Mouse (Mus musculus) CH12.LX (cell line): ENCODE data around the gene Prune2. TPM values are rescaled to one million over a fixed set of nuclear protein-coding genes. Genes with fewer than 3 reads are reported as not detected.

ENCODE experiments used
- DNase-seq: peaks from one replicate; pipeline ENCODE4 v3.0.0-alpha.2; 2013; ENCODE audit errors: extremely low read depth
- H3K27ac ChIP-seq: 2 replicates; pipeline ENCODE4 v1.5.1; 2012; ENCODE audit warnings: low read depth, mild to moderate bottlenecking, control low read depth, moderate library complexity; ENCODE audit not compliant: insufficient read depth
- H3K27me3 ChIP-seq: replicated peaks from 2 replicates; pipeline ENCODE3; 2012; ENCODE audit warnings: inconsistent platforms
- H3K36me3 ChIP-seq, 2 experiments: replicated peaks in 1 of 2; 2 replicates each; pipeline versions ENCODE3 to v1.6.1; 2012; ENCODE audit warnings: inconsistent platforms in 1 of 2, low read length in 1 of 2, mild to moderate bottlenecking in 1 of 2, mixed read lengths in 1 of 2, moderate library complexity in 1 of 2; ENCODE audit not compliant: control insufficient read depth in 1 of 2, insufficient read depth in 1 of 2
- H3K4me1 ChIP-seq, 2 experiments: 2 replicates each; pipeline ENCODE4 v1.6.1; 2012; ENCODE audit warnings: inconsistent platforms in 1 of 2, moderate library complexity in 1 of 2; ENCODE audit not compliant: insufficient read depth in 2 of 2, control insufficient read depth in 1 of 2
- H3K4me2 ChIP-seq: 2 replicates; pipeline ENCODE4 v1.6.1; 2012; ENCODE audit warnings: low read depth, mild to moderate bottlenecking, control low read depth; ENCODE audit not compliant: poor library complexity, insufficient read depth, severe bottlenecking
- H3K4me3 ChIP-seq, 3 experiments: fragments of 150-350 bp in 1 of 3; sonication (generic) in 1 of 3; replicated peaks in 1 of 3; 2 replicates each; pipeline versions ENCODE3 to v1.5.1; 2011 to 2012; ENCODE audit warnings: low read depth in 2 of 3, low read length in 2 of 3, mild to moderate bottlenecking in 2 of 3, moderate library complexity in 2 of 3, control low read depth in 1 of 3, improper control_type of control experiment in 1 of 3, inconsistent platforms in 1 of 3, mixed read lengths in 1 of 3; ENCODE audit not compliant: poor library complexity in 1 of 3
- H3K79me2 ChIP-seq: replicated peaks from 2 replicates; pipeline ENCODE4 v1.6.1; 2012; ENCODE audit warnings: mild to moderate bottlenecking, moderate library complexity; ENCODE audit not compliant: control insufficient read depth, poor library complexity, insufficient read depth, severe bottlenecking; ENCODE audit errors: extremely low read depth
- H3K9ac ChIP-seq: 2 replicates; pipeline ENCODE4 v1.6.1; 2012; ENCODE audit warnings: low read depth, mild to moderate bottlenecking, control low read depth, moderate library complexity; ENCODE audit not compliant: insufficient read depth
- H3K9me3 ChIP-seq: replicated peaks from 2 replicates; pipeline ENCODE3; 2012; ENCODE audit warnings: low read length, inconsistent platforms, mixed read lengths
- CHD1 ChIP-seq: IDR thresholded peaks from 2 replicates; pipeline ENCODE4 v1.6.1; 2012; ENCODE audit warnings: low read depth, low read length, improper control_type of control experiment, inconsistent platforms
- CHD2 ChIP-seq: IDR thresholded peaks from 2 replicates; pipeline ENCODE4 v1.6.1; 2011; ENCODE audit warnings: low read length, improper control_type of control experiment
- CTCF ChIP-seq, 2 experiments: IDR thresholded peaks in 1 of 2; conservative IDR thresholded peaks in 1 of 2; 2 replicates each; pipeline ENCODE4 v1.5.1; 2011 to 2012; ENCODE audit warnings: low read depth in 2 of 2, low read length in 2 of 2, improper control_type of control experiment in 1 of 2, inconsistent platforms in 1 of 2, mild to moderate bottlenecking in 1 of 2, moderate library complexity in 1 of 2
- E2F4 ChIP-seq: IDR thresholded peaks from 2 replicates; pipeline ENCODE4 v1.6.1; 2011; ENCODE audit warnings: low read depth, low read length, improper control_type of control experiment; ENCODE audit not compliant: insufficient replicate concordance
- ELF1 ChIP-seq: IDR thresholded peaks from 2 replicates; pipeline ENCODE4 v1.6.1; 2014; ENCODE audit warnings: low read depth, mild to moderate bottlenecking, inconsistent platforms, low read length, improper control_type of control experiment
- EP300 ChIP-seq: IDR thresholded peaks from 2 replicates; pipeline ENCODE4 v1.6.1; 2011; ENCODE audit warnings: low read length, improper control_type of control experiment
- ETS1 ChIP-seq: conservative IDR thresholded peaks from 2 replicates; pipeline ENCODE4 v1.6.1; 2012; ENCODE audit warnings: low read depth, mild to moderate bottlenecking, inconsistent platforms, low read length, improper control_type of control experiment, moderate library complexity
- GABPA ChIP-seq: IDR thresholded peaks from 2 replicates; pipeline ENCODE4 v1.6.1; 2012; ENCODE audit warnings: low read depth, low read length, improper control_type of control experiment, inconsistent platforms; ENCODE audit not compliant: insufficient replicate concordance
- HCFC1 ChIP-seq: IDR thresholded peaks from 2 replicates; pipeline ENCODE4 v1.6.1; 2012; ENCODE audit warnings: low read depth, mild to moderate bottlenecking, inconsistent platforms, low read length, improper control_type of control experiment
- IRF4 ChIP-seq: IDR thresholded peaks from 2 replicates; pipeline ENCODE4 v1.6.1; 2014; ENCODE audit warnings: low read depth, mild to moderate bottlenecking, inconsistent platforms, low read length, improper control_type of control experiment
- JUND ChIP-seq: conservative IDR thresholded peaks from 2 replicates; pipeline ENCODE4 v1.6.1; 2011; ENCODE audit warnings: low read depth, low read length, improper control_type of control experiment
- KAT2A ChIP-seq: IDR thresholded peaks from 2 replicates; pipeline ENCODE4 v1.6.1; 2012; ENCODE audit warnings: low read length, improper control_type of control experiment, inconsistent platforms; ENCODE audit not compliant: insufficient replicate concordance
- MAFK ChIP-seq: IDR thresholded peaks from 2 replicates; pipeline ENCODE4 v1.6.1; 2011; ENCODE audit warnings: low read length, improper control_type of control experiment; ENCODE audit not compliant: insufficient replicate concordance
- MAX ChIP-seq: IDR thresholded peaks from 2 replicates; pipeline ENCODE4 v1.6.1; 2011; ENCODE audit warnings: low read length, improper control_type of control experiment
- MAZ ChIP-seq: IDR thresholded peaks from 2 replicates; pipeline ENCODE4 v1.6.1; 2012; ENCODE audit warnings: low read depth, mild to moderate bottlenecking, inconsistent platforms, low read length, improper control_type of control experiment, moderate library complexity
- MEF2A ChIP-seq: IDR thresholded peaks from 2 replicates; pipeline ENCODE4 v1.6.1; 2014; ENCODE audit warnings: low read depth, mild to moderate bottlenecking, inconsistent platforms, low read length, improper control_type of control experiment, borderline replicate concordance
- MXI1 ChIP-seq: IDR thresholded peaks from 2 replicates; pipeline ENCODE4 v1.6.1; 2011; ENCODE audit warnings: mild to moderate bottlenecking, low read depth, low read length, improper control_type of control experiment
- MYC ChIP-seq: IDR thresholded peaks from 2 replicates; pipeline ENCODE4 v1.6.1; 2011; ENCODE audit warnings: low read depth, mild to moderate bottlenecking, improper control_type of control experiment, low read length
- NELFE ChIP-seq: IDR thresholded peaks from 2 replicates; pipeline ENCODE4 v1.6.1; 2011; ENCODE audit warnings: low read depth, low read length, improper control_type of control experiment
- NRF1 ChIP-seq: IDR thresholded peaks from 2 replicates; pipeline ENCODE4 v1.6.1; 2014; ENCODE audit warnings: low read depth, mild to moderate bottlenecking, inconsistent platforms, low read length, improper control_type of control experiment, moderate library complexity
- PAX5 ChIP-seq: IDR thresholded peaks from 2 replicates; pipeline ENCODE4 v1.6.1; 2012; ENCODE audit warnings: low read length, inconsistent platforms, mixed read lengths
- POLR2A ChIP-seq: IDR thresholded peaks from 2 replicates; pipeline ENCODE4 v1.6.1; 2011; ENCODE audit warnings: low read depth, mild to moderate bottlenecking, improper control_type of control experiment, low read length
- POLR2AphosphoS2 ChIP-seq: IDR thresholded peaks from 2 replicates; pipeline ENCODE4 v1.6.1; 2011; ENCODE audit warnings: low read depth, low read length, improper control_type of control experiment
- RAD21 ChIP-seq: IDR thresholded peaks from 2 replicates; pipeline ENCODE4 v1.6.1; 2011; ENCODE audit warnings: low read depth, mild to moderate bottlenecking, low read length, improper control_type of control experiment, moderate library complexity
- RCOR1 ChIP-seq: conservative IDR thresholded peaks from 2 replicates; pipeline ENCODE4 v1.6.1; 2012; ENCODE audit warnings: low read depth, mild to moderate bottlenecking, inconsistent platforms, low read length, improper control_type of control experiment
- SIN3A ChIP-seq: IDR thresholded peaks from 2 replicates; pipeline ENCODE4 v1.6.1; 2012; ENCODE audit warnings: low read length, improper control_type of control experiment, inconsistent platforms
- TBP ChIP-seq: conservative IDR thresholded peaks from 2 replicates; pipeline ENCODE4 v1.6.1; 2011; ENCODE audit warnings: low read depth, low read length, improper control_type of control experiment
- TCF12 ChIP-seq: IDR thresholded peaks from 2 replicates; pipeline ENCODE4 v1.6.1; 2014; ENCODE audit warnings: low read depth, mild to moderate bottlenecking, inconsistent platforms, low read length, improper control_type of control experiment
- UBTF ChIP-seq: IDR thresholded peaks from 2 replicates; pipeline ENCODE4 v1.6.1; 2012; ENCODE audit warnings: low read depth, mild to moderate bottlenecking, inconsistent platforms, low read length, improper control_type of control experiment, moderate library complexity
- USF2 ChIP-seq: conservative IDR thresholded peaks from 2 replicates; pipeline ENCODE4 v1.6.1; 2011; ENCODE audit warnings: low read depth, low read length, improper control_type of control experiment
- ZC3H11A ChIP-seq: IDR thresholded peaks from 2 replicates; pipeline ENCODE4 v1.6.1; 2012; ENCODE audit warnings: low read depth, mild to moderate bottlenecking, inconsistent platforms, low read length, improper control_type of control experiment
- ZKSCAN1 ChIP-seq: IDR thresholded peaks from 2 replicates; pipeline ENCODE4 v1.6.1; 2012; ENCODE audit warnings: low read depth, inconsistent platforms, low read length, improper control_type of control experiment, borderline replicate concordance
- ZMIZ1 ChIP-seq: IDR thresholded peaks from 2 replicates; pipeline ENCODE4 v1.6.1; 2012; ENCODE audit warnings: low read depth, mild to moderate bottlenecking, inconsistent platforms, low read length, improper control_type of control experiment
- dilution Hi-C: fragments of 300-500 bp; cut with MboI; formaldehyde crosslinking; loops from 2 replicates; pipeline ENCODE4 v1.14.3; 2020; ENCODE audit warnings: low sequenced_read_pairs; ENCODE audit not compliant: extremely low pct_unique_long_range_greater_than_20kb, extremely low pct_ligation_motif_present
- in situ Hi-C: fragments of 300-500 bp; cut with MboI; formaldehyde crosslinking; loops from 3 replicates; pipeline ENCODE4 v1.14.3; 2019; ENCODE audit warnings: low sequenced_read_pairs, low pct_ligation_motif_present, low pct_unique_long_range_greater_than_20kb, mixed read lengths
- polyA plus RNA-seq: library from polyadenylated mRNA; unstranded; fragments of >175 nt; gene quantifications from 2 replicates; pipeline ENCODE4 v1.2.1, GENCODE M21; 2012; ENCODE audit warnings: low read depth; ENCODE audit not compliant: insufficient read length
- total RNA-seq, 2 experiments: library from RNA; depleted of rRNA; stranded (reverse); fragments of 300-350 nt in 1 of 2; fragments of >200 nt in 1 of 2; gene quantifications; 2 replicates each; pipeline ENCODE4 v1.2.3; 2012 to 2014

Prune2 gene
- total and polyA plus RNA-seq, 3 experiments, result 0.04 to 1.7 (median 0.21) TPM

GRCm38 (mm10) chr19:17263679-17264370 is 307.9 kb downstream of the Prune2 start (continued):
- TF ChIP-seq MYC (no peak), ELF1 (0 out of 2 replicates have a peak, but pooled peaks have one; percentile 8), ETS1 (peak; percentile 78), POLR2AphosphoS2 (no peak), JUND (peak; percentile 87)

- Histone ChIP-seq H3K36me3 (no peaks in the 10 kb centered on the region), H3K27me3 (no peaks in the 10 kb centered on the region), H3K4me1 (peaks cover 4 to 32% of the 10 kb centered on the region in 2 experiments; a peak in 2 of 4 replicates), H3K9me3 (no peaks in the 10 kb centered on the region), H3K27ac (peak overlapping the region; percentile 24; the same call in 1 of the 2 replicates), H3K9ac (peak overlapping the region; percentile 77; the same call in 1 of the 2 replicates), H3K4me2 (peak overlapping the region; percentile 68), H3K79me2 (no peaks in the 10 kb centered on the region), H3K4me3 (peak overlapping the region in 2 of 3 experiments; percentile 40 to 60)
- dilution Hi-C loops (no loop called here), in situ Hi-C loops (loop anchor here (5.0 kb wide), 1 partner anchor 102 kb away; no protein-coding TSS in a partner anchor)
- peak; percentile 97 for DNase-seq
- no peak for TF ChIP-seq UBTF
- peak; percentile 14 for TF ChIP-seq RAD21
- TF ChIP-seq CTCF (conservative IDR thresholded peaks at IDR 0.05 in 1 of 2, IDR thresholded peaks at IDR 0.05 in 1 of 2; ENCODE audit: low read depth in 2 of 2, low read length in 2 of 2), result no peak
- peak; percentile 50 for TF ChIP-seq USF2
- TF ChIP-seq POLR2AphosphoS2, result 0 out of 2 replicates have a peak, but pooled peaks have one; percentile 18
- TF ChIP-seq POLR2A, result peak; percentile 33; the same call in 1 of the 2 replicates
- peak; percentile 91 for TF ChIP-seq MAFK
- TF ChIP-seq PAX5, result no peak
- TF ChIP-seq MXI1, result peak; percentile 82
- TF ChIP-seq ETS1, result peak; percentile 97
- TF ChIP-seq JUND, result peak; percentile 97
- no peak for TF ChIP-seq ZKSCAN1
- no peak for TF ChIP-seq CHD1
- peak; percentile 100 for TF ChIP-seq EP300
- TF ChIP-seq NELFE, result no peak
- no peak; the same call in 1 of the 2 replicates for TF ChIP-seq ELF1
- peak; percentile 96 for TF ChIP-seq MEF2A
- TF ChIP-seq SIN3A, result peak; percentile 82
- no peak for TF ChIP-seq ZMIZ1
- TF ChIP-seq TBP, result 0 out of 2 replicates have a peak, but pooled peaks have one; percentile 35
- TF ChIP-seq RCOR1, result peak; percentile 98
- TF ChIP-seq TCF12, result peak; percentile 97
- TF ChIP-seq HCFC1, result peak; percentile 24; the same call in 1 of the 2 replicates
- TF ChIP-seq KAT2A, result 0 out of 2 replicates have a peak, but pooled peaks have one; percentile 11
- TF ChIP-seq IRF4, result peak; percentile 100
- TF ChIP-seq ZC3H11A, result no peak
- peak; percentile 97 for TF ChIP-seq MYC
- TF ChIP-seq MAZ, result peak; percentile 57
- no peak for TF ChIP-seq NRF1
- TF ChIP-seq GABPA, result no peak
- no peak for TF ChIP-seq E2F4
- peak; percentile 97 for TF ChIP-seq MAX
- peak; percentile 88 for TF ChIP-seq CHD2
Observed at GRCm38 (mm10) chr19:17264481-17265196, 308.7 kb downstream of the Prune2 start.
